Mouse (Mus musculus): ENCODE results near the gene Hsd3b5.
A peak's percentile ranks its signal among the peaks of the same experiment; 100 is the strongest.
"Not testable (repeated sequence)": the region's sequence is repeated elsewhere in the genome, so short reads cannot be mapped to it uniquely, and the experiment has no call there.

Gene Hsd3b5

GRCm38 (mm10) chr3:98630152-98630551 is at the start of gene Hsd3b5:
TSS of gene Hsd3b5 (minus strand) at chr3:98630252.
- DNase-seq (ENCODE audit: low spot score), result no peak

GRCm38 (mm10) chr3:98635145-98635544 is 5.1 kb upstream of the Hsd3b5 start:
- no peak for DNase-seq (ENCODE audit: low spot score)

- no peak for DNase-seq (ENCODE audit: low spot score)
Measured at GRCm38 (mm10) chr3:98629633-98630032, 419 bp downstream of the Hsd3b5 start.

- DNase-seq (ENCODE audit: low spot score), result not testable (repeated sequence)
Measured at GRCm38 (mm10) chr3:98616786-98617185, 13.3 kb downstream of the Hsd3b5 start.

GRCm38 (mm10) chr3:98616244-98616643 is 13.8 kb downstream of the Hsd3b5 start:
- DNase-seq (ENCODE audit: low spot score), result not testable (repeated sequence)

- not testable (repeated sequence) for DNase-seq (ENCODE audit: low spot score)
Measured at GRCm38 (mm10) chr3:98614406-98614927, 15.6 kb downstream of the Hsd3b5 start.

- no peak for DNase-seq (ENCODE audit: low spot score)
Measured at GRCm38 (mm10) chr3:98613963-98614362, 16.1 kb downstream of the Hsd3b5 start.

- not testable (repeated sequence) for DNase-seq (ENCODE audit: low spot score)
Measured at GRCm38 (mm10) chr3:98613540-98613939, 16.5 kb downstream of the Hsd3b5 start.

- DNase-seq (ENCODE audit: low spot score), result no peak
Measured at GRCm38 (mm10) chr3:98588707-98589106, 41.3 kb downstream of the Hsd3b5 start, which contains the start of gene Gm10681. TSS of gene Gm10681 (minus strand) at chr3:98588807.

- no peak for DNase-seq (ENCODE audit: low spot score)
Measured at GRCm38 (mm10) chr3:98587721-98588120, 42.3 kb downstream of the Hsd3b5 start.

- not testable (repeated sequence) for DNase-seq (ENCODE audit: low spot score)
Measured at GRCm38 (mm10) chr3:98582622-98583021, 47.4 kb downstream of the Hsd3b5 start.

- not testable (repeated sequence) for DNase-seq (ENCODE audit: low spot score)
Measured at GRCm38 (mm10) chr3:98582202-98582601, 47.9 kb downstream of the Hsd3b5 start.

- peak; percentile 12 for DNase-seq (ENCODE audit: low spot score)
Measured at GRCm38 (mm10) chr3:98581024-98581423, 49.0 kb downstream of the Hsd3b5 start.

Data from testis, postnatal 14 days (tissue).